Mouse (Mus musculus) heart, embryonic 14.5 days (tissue): ENCODE measurements around the gene Cst3. TPM values are rescaled to one million over a fixed set of nuclear protein-coding genes. Genes with fewer than 3 reads are reported as not detected.

ENCODE experiments used
- ATAC-seq: fragments of 200-750 bp; cut with Nextera tagmentation; 2 replicates; pipeline ENCODE4 v1.8.0; 2017; ENCODE audit warnings: low read depth, moderate TSS enrichment; ENCODE audit not compliant: insufficient number of reproducible peaks, insufficient read depth, low FRiP score
- H3K27ac ChIP-seq, 2 experiments: fragments of 200-500 bp in 1 of 2; fragments of 300-500 bp in 1 of 2; sonication (generic) in 1 of 2; replicated peaks in 1 of 2; 2 replicates each; pipeline ENCODE4 v1.5.1; 2012 to 2014; ENCODE audit warnings: low read depth in 2 of 2, low read length in 2 of 2, control low read depth in 1 of 2, mild to moderate bottlenecking in 1 of 2, mixed read lengths in 1 of 2; ENCODE audit not compliant: control insufficient read depth in 1 of 2, insufficient read depth in 1 of 2
- H3K27me3 ChIP-seq: fragments of 300-500 bp; sonication (generic); 2 replicates; pipeline ENCODE4 v1.6.1; 2014; ENCODE audit warnings: mild to moderate bottlenecking, low read length, control low read depth; ENCODE audit not compliant: control insufficient read depth, insufficient read depth
- H3K36me3 ChIP-seq: fragments of 300-500 bp; sonication (generic); 2 replicates; pipeline ENCODE4 v1.6.1; 2014; ENCODE audit warnings: mild to moderate bottlenecking, control low read depth, low read length, mixed read lengths; ENCODE audit not compliant: control insufficient read depth, insufficient read depth
- H3K4me1 ChIP-seq, 2 experiments: fragments of 200-500 bp in 1 of 2; fragments of 300-500 bp in 1 of 2; sonication (generic) in 1 of 2; 2 replicates each; pipeline ENCODE4 v1.6.1; 2012 to 2014; ENCODE audit warnings: low read length in 2 of 2, control low read depth in 1 of 2, mixed read lengths in 1 of 2; ENCODE audit not compliant: control insufficient read depth in 2 of 2, insufficient read depth in 2 of 2
- H3K4me2 ChIP-seq: fragments of 300-500 bp; sonication (generic); 2 replicates; pipeline ENCODE4 v1.6.1; 2014; ENCODE audit warnings: mild to moderate bottlenecking, low read length
- H3K4me3 ChIP-seq, 2 experiments: fragments of 200-500 bp in 1 of 2; fragments of 300-500 bp in 1 of 2; sonication (generic) in 1 of 2; 2 replicates each; pipeline ENCODE4 v1.5.1; 2012 to 2014; ENCODE audit warnings: low read length in 2 of 2, mild to moderate bottlenecking in 2 of 2, control low read depth in 1 of 2, low read depth in 1 of 2, moderate library complexity in 1 of 2; ENCODE audit not compliant: control insufficient read depth in 1 of 2, insufficient read depth in 1 of 2
- H3K9ac ChIP-seq: fragments of 300-500 bp; sonication (generic); 2 replicates; pipeline ENCODE4 v1.6.1; 2014; ENCODE audit warnings: mild to moderate bottlenecking, low read length
- H3K9me3 ChIP-seq: fragments of 300-500 bp; sonication (generic); 2 replicates; pipeline ENCODE4 v1.6.1; 2016; ENCODE audit warnings: low read length, control low read depth; ENCODE audit not compliant: control insufficient read depth
- WGBS: fragments of 180-500 bp; shearing (Covaris S2); extraction: QIAGEN DNeasy Blood & Tissue Kit; methylation state at CpG from one replicate; pipeline ENCODE4 v1.1.7; 2014; 5-methylcytosine and 5-hydroxymethylcytosine counted together
- polyA plus RNA-seq: library from polyadenylated mRNA; unstranded; fragments of >200 nt; fragmentation: Nextera tagmentation; extraction: Ambion mirVana; gene quantifications from 2 replicates; pipeline ENCODE4 v1.2.1, GENCODE M21; 2014

Cst3 gene
- polyA plus RNA-seq, 1 experiment from 2014 or later: 992 TPM

DNA sequence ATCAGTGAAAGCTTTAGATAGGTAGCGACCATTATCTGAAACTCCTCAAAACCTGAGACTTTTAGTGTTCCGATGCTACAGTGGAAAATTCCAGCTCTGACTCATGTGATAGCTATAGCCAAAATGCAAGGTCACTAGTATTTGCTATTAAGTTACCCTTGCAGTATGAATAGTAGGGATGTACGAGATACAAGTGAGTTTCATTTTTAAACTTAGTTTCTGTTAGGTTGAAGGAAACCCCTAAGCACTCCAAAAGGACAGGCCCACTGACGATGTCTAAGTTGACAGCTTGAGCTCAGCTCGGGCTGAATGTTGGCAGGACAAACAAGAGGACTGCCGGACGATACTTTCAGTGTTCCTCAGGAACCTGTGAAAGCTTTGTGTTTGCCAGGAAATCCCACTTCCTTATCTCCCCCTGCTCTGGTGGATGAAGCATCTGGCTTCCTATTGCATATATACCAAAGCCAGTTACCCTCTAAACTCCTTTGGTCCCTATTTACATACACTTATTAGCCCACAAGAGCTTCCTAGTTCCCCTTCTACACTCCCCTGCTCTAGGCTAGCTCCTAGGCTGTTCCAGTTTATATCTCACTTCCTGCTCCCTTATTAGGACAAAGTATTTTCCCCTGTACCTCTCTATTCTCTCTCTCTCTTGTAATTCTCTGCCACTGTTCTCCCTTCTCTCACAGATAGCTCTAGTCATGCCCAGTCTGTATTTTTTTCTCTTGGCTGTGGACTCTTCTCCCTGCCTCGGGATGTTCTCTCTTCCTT is 18.7 kb downstream of the Cst3 start:
- H3K9ac ChIP-seq: no peak overlapping the region
- H3K27me3 ChIP-seq: no peaks in the 10 kb centered on the region
- H3K4me1 ChIP-seq: peaks cover 2 to 17% of the 10 kb centered on the region in 2 experiments
- WGBS: 25% methylated on average over 8 of the region's 8 CpGs
- H3K36me3 ChIP-seq: no peaks in the 10 kb centered on the region
- H3K9me3 ChIP-seq: no peaks in the 10 kb centered on the region
- peak overlapping the region; percentile 29 to 50 for H3K27ac ChIP-seq
- no peak overlapping the region for H3K4me3 ChIP-seq
- peak overlapping the region; percentile 40 for H3K4me2 ChIP-seq
- ATAC-seq: peak; percentile 26; the same call in 1 of the 2 replicates

DNA sequence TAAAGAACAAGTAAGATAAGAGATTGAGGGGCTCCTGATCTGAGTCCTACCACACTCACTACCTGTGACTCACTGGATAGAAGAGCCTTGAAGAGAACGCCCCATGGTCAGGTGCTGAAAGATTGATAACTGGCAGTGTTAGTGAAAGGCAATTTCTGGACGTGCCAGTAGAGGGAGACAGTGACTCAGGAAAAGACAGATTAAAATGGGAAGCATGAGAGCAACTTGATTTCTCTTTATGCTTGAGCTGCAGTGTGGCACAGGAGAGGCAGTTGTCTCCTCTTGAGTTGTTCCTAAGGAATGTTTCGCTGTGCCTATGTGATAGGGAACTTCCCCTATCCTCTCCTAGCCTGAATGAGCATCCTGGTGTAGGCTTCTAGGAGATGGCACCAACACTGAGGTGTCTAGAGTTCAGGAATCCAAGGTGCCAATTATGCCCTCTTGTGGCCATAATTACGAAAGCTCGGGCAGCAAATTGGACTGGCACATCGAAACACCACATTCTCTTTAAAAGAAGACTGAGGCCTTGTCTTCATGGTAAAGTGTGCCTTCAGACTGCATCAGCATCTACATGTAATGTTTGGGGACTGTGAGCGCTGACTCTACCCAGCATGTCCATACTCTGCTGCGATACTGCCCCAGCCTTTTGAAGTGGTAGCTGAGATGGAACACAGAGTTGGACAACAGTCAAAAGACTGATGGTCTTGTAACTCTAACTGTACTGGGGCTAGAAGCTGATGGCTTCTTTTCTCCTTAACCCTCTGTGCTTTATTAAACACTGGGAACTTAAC is 24.2 kb downstream of the Cst3 start:
- Histone ChIP-seq H3K9ac (no peak overlapping the region), H3K27me3 (no peaks in the 10 kb centered on the region), H3K27ac (no peak overlapping the region), H3K4me3 (no peak overlapping the region), H3K4me2 (0 out of 2 replicates have a peak overlapping the region, but pooled peaks have one; percentile 30), H3K36me3 (no peaks in the 10 kb centered on the region), H3K4me1 (peaks cover 0 to 1% of the 10 kb centered on the region in 2 experiments; a peak in 1 of 4 replicates), H3K9me3 (no peaks in the 10 kb centered on the region)
- WGBS: 38% methylated on average over 8 of the region's 8 CpGs
- ATAC-seq: peak; percentile 31; the same call in 1 of the 2 replicates

DNA sequence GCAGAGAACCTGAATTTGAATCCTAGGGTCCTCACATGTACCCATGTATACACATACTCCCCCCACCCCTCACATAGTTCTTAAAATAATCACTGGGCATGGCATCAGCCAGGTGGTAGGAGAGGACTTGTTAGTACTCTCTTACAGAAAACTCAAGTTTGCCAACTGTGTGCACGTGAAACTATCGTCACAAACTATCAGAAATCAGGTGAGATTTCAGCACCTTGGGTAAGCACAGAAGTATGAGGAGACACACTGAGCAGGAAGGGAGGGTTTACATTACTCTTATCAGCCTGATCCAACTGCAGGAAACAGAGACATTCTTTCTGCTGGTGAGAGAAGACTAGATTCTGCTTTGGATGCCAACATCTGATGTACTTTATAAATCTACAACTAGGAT is 36.3 kb downstream of the Cst3 start:
- Histone ChIP-seq H3K27ac (no peak overlapping the region), H3K4me2 (no peak overlapping the region), H3K4me1 (no peaks in the 10 kb centered on the region), H3K9me3 (no peaks in the 10 kb centered on the region), H3K27me3 (no peaks in the 10 kb centered on the region), H3K4me3 (no peak overlapping the region), H3K9ac (no peak overlapping the region), H3K36me3 (no peaks in the 10 kb centered on the region)
- ATAC-seq: no peak
- WGBS: 40% methylated on average over 2 of the region's 2 CpGs

DNA sequence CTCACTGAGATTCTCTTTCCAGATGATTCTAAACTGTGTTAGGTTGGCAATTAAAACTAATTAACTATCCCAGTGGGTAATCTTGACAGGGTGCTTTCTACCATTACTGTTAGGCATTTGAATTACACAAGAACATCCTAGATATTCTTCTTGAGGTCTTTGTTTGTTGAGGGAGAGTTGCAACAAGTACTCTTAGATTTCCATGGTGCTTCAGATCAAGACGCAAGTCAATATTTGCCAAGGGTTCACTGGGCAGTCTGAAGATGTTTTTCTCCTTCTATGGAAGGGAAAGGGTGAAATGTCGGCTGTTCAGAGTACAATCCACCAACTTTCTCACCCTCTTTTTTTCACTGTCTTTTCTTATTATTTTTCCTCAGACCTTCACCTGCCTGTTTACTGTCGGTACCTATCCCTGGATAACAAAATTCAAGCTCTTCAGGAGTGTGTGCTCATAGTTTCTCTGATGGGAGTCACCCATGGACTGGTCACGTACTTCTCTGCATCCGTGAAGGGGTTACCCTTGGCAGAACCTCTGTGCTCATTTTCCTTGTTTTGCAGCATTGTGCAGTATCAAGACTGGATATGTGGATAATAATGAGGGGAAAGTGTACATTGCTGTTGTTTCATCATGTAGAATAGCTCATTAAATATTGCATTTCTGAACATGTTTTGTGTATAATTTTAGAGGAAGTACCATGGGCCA is 37.3 kb downstream of the Cst3 start:
- Histone ChIP-seq H3K9me3 (no peaks in the 10 kb centered on the region), H3K4me1 (no peaks in the 10 kb centered on the region), H3K9ac (no peak overlapping the region), H3K36me3 (no peaks in the 10 kb centered on the region), H3K4me2 (no peak overlapping the region), H3K27me3 (no peaks in the 10 kb centered on the region), H3K27ac (no peak overlapping the region), H3K4me3 (no peak overlapping the region)
- ATAC-seq: no peak
- whole genome bisulfite sequencing: 79% methylated on average over 5 of the region's 5 CpGs

DNA sequence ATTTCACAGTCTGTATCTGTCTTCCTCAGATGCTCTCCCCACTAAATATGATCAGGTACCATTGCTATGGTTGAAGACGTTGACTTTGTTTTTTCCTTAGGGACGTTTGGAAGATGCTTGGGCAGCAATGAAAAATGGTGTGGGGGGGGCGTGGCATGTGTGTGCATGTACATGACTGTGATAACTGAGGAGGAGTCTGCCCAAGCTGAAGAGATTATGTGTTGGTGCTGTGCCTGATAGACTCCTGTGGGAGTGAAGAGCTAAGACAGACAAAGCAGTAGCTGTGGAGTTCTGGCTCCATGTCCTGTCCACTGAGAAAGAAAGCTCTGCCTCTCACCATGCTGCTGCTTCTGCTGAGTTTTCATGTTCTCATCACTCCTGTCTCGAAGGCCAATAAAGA is 40.6 kb downstream of the Cst3 start, which contains the start of gene Cst9:
Gene Cst9, plus strand, starts transcription at position 236 of the 400 bp plus-strand sequence.
- H3K27me3 ChIP-seq: no peaks in the 10 kb centered on the region
- no peak within 1 kb of the TSS for H3K4me2 ChIP-seq
- H3K9ac ChIP-seq: no peak within 1 kb of the TSS
- ATAC-seq: no peak
- no peaks in the 10 kb centered on the region for H3K36me3 ChIP-seq
- no peak within 1 kb of the TSS for H3K4me3 ChIP-seq
- H3K4me1 ChIP-seq: no peaks in the 10 kb centered on the region
- WGBS: 64% methylated on average over 4 of the region's 4 CpGs
- no peaks in the 10 kb centered on the region for H3K9me3 ChIP-seq
- H3K27ac ChIP-seq: no peak within 1 kb of the TSS

DNA sequence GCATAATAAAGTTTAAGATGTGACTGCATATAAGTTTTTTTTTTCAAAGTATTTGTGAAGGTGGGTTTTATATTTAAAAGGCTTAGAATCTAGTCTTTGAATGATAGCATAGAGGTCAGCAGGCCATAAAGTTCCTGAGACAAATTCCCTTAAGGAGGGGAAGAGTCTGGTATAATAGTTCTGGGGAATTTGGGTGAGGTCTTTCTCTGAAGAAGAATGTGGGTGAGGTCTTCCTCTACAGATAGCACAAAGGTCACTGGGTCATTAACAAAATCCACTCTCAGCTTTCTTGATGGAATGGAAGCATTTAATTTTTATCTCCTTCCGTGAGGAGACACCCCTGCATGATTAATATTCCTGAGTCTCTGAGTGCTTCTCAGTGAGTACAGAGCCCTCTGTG is 49.5 kb downstream of the Cst3 start:
- H3K4me1 ChIP-seq: no peaks in the 10 kb centered on the region
- no peaks in the 10 kb centered on the region for H3K36me3 ChIP-seq
- H3K9me3 ChIP-seq: no peaks in the 10 kb centered on the region
- ATAC-seq: no peak
- H3K9ac ChIP-seq: no peak overlapping the region
- no peak overlapping the region for H3K4me3 ChIP-seq
- no peaks in the 10 kb centered on the region for H3K27me3 ChIP-seq
- no peak overlapping the region for H3K27ac ChIP-seq
- WGBS: 31% methylated on average over 1 of the region's 1 CpGs
- H3K4me2 ChIP-seq: no peak overlapping the region
